Mouse (Mus musculus) G1E (cell line): Measurements from ENCODE around the gene Pvalb.

Experiments used
- CTCF ChIP-seq: IDR thresholded peaks from 2 replicates; pipeline ENCODE4 v1.5.1; 2012; ENCODE audit warnings: low read depth, low read length, inconsistent platforms, mixed read lengths
- GATA1 ChIP-seq: IDR thresholded peaks from 2 replicates; pipeline ENCODE4 v1.6.1; 2012; ENCODE audit warnings: borderline replicate concordance, low read length, inconsistent platforms, mixed read lengths
- GATA2 ChIP-seq: IDR thresholded peaks from 2 replicates; pipeline ENCODE4 v1.6.1; 2012; ENCODE audit warnings: low read depth, low read length, inconsistent platforms, borderline replicate concordance

DNA sequence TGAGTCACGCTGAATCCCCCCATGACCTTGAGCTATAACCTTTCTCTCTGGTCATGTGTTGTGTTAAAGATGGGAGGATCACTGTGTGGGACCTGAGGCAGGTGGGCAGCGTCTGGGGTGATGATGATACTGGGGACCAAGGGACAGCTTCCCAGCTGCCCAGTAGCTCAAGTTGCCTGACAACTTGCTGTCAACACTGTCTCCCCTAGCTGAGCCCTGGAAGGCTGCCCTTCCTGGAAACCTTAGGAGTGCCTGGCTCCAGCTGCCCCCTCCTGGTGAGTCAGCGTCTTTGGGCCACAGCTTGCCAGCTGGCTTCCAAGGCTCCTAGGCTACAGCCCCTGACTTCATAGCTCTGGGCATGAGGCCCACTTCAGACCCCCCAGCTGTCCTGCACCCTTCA is 1.0 kb downstream of the Pvalb start:
- TF ChIP-seq CTCF: no peak
- TF ChIP-seq GATA1: no peak
- TF ChIP-seq GATA2: no peak
